Mouse (Mus musculus) T-helper 17 cell (primary cell): ENCODE data around the gene Pdhx.

ENCODE experiments used
- in situ Hi-C, 2 experiments: fragments of 300-600 bp; cut with MboI, MseI; formaldehyde crosslinking; loops; 1 replicate in 1 of 2; 2 replicates in 1 of 2; pipeline ENCODE4 v1.15.1; 2025; ENCODE audit warnings: high pct_unique_total_duplicates in 2 of 2

The Pdhx gene

DNA sequence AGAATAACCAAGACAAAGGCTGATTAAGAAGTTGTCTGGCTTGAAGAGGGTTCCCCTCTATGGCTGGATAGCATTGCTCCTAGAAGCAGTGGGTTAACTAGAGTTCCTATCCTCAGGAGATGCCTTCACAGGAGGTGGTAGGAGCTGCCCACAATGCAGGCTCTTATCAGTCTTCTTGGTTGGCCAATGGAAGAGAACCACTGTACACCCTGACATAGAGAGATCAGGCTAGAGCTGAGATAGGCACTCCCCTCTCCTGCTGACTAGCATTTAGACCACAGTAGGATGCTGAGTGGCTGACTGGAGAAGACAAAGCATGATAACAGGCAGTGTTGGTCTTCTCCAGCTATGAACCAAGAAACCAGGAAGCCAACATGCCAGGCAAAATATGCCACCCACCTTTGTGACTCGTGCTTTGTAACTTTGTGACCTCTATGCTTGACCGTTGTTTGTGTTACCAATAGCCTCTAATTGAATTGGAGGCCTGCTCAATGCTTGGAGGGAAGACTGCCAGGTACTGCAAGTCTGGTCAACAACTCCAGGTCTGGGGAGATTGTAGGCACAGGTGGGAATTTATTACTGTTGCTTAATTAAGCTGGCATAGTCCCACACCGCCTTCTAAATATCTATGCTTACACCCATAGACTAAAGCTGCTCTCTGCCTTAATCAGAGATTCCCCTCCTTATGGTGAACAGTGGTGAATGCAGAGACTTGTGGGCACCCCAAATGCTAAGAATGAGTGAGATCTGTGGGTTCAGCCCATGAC, 79.3 kb downstream of the Pdhx start:
- in situ Hi-C loops = loop anchor here in 1 of 2 experiments (25.0 kb wide), 1 partner anchor 1868 kb away; the partner anchor contains the start of gene Ccdc73

- in situ Hi-C loops = loop anchor here in 1 of 2 experiments (25.0 kb wide), 1 partner anchor 1870 kb away; the partner anchor contains the start of gene Ccdc73
Observed at GRCm38 (mm10) chr2:102992405-102992804, 80.9 kb downstream of the Pdhx start.

DNA sequence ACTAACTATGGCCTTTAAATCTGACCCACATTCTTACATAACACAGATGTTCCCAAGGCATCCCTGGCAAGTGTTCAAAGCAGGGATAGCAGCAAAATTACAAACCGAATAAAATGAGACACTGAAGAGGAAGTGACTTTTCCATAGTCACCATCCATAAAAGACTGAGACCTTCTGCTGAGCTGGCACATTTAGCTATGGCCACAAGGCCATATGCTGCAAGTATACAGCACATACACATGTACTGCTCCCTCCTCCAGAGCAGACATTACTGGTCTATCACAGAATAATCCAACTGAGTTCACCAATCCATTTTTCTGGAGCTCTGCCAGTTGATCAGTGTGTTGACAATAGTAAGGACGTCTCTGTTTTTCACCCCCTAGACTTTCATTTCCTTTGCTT, 83.0 kb downstream of the Pdhx start:
- in situ Hi-C loops = loop anchor here in 1 of 2 experiments (25.0 kb wide), 1 partner anchor 1872 kb away; the partner anchor contains the start of gene Ccdc73

GRCm38 (mm10) chr2:102989446-102989845, 83.9 kb downstream of the Pdhx start:
- in situ Hi-C loops = loop anchor here in 1 of 2 experiments (25.0 kb wide), 1 partner anchor 1873 kb away; the partner anchor contains the start of gene Ccdc73

- in situ Hi-C loops = loop anchor here in 1 of 2 experiments (25.0 kb wide), 1 partner anchor 1875 kb away; the partner anchor contains the start of gene Ccdc73
Observed at GRCm38 (mm10) chr2:102987708-102988010, 85.7 kb downstream of the Pdhx start.

DNA sequence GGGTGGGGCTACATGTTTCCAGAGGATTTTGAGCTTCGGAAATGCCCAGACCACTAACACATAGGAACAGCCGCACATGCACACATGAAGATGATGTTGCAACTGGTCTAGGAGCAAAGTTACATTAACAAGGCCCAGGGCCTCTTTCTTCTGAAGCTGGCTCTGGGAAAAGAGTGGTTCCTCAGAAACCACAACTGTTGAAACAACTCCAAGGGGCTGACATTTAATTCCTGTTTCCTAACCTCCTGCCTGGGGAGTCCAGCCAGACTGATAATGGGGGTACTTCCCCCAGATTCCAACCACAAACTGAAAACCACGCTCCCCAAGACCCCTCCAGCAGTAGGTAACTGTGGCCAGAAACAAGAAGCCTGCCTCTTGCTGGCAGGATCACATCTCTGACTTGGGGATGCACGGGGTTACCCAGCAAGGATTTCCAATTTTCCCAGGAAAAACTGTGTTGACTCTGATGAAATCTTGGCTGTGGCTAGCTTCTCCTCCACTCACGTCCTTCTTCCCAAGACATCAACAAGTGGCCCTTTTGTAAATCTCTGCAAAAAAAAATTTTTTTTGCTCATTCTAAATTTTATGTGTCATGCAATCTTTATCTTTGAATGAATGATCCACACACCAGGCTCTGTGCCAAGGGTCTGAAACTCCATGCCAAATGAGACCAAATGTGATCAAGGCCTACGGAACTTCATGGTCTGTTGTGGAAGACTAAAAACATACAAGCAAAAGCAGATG, 86.2 kb downstream of the Pdhx start:
- in situ Hi-C loops = loop anchor here in 1 of 2 experiments (25.0 kb wide), 1 partner anchor 1875 kb away; the partner anchor contains the start of gene Ccdc73

DNA sequence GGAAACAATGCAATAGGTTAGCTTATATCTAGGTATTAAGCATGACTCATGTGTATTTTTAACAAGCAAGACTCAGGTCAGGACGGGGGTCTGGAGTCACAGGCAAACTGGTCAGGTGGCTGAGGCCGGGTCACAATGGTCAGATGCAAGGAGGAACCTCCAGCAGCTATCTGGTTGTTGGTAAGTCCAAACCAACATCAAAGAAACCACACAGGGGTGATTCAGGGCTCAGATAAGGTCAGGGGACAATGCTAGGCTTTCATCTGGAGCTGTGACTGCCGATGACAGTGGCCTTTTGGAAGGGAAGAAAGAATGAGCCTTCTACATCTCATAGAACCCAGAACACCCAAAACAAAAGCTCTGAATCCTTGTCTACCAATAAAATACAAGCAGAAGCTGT, 86.9 kb downstream of the Pdhx start:
- in situ Hi-C loops = loop anchor here in 1 of 2 experiments (25.0 kb wide), 1 partner anchor 1876 kb away; the partner anchor contains the start of gene Ccdc73

DNA sequence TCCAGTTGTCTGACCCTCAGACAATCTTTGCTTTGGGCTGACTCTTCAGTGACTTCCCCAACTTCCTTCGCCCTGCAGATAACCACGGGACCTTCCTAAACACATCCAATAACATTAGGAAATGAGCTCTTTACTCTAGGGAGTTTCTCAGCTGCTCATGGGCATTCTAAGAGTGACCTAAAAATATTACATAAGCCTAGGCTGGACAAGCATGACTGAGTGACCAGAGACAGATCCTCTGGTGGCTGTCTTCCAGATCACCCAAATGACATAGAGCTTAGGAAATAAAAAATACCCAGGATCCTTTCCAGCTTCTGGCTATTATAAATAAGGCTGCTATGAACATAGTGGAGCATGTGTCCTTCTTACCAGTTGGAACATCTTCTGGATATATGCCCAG, 90.5 kb downstream of the Pdhx start:
- in situ Hi-C loops = loop anchor here in 1 of 2 experiments (25.0 kb wide), 1 partner anchor 1879 kb away; the partner anchor contains the start of gene Ccdc73

DNA sequence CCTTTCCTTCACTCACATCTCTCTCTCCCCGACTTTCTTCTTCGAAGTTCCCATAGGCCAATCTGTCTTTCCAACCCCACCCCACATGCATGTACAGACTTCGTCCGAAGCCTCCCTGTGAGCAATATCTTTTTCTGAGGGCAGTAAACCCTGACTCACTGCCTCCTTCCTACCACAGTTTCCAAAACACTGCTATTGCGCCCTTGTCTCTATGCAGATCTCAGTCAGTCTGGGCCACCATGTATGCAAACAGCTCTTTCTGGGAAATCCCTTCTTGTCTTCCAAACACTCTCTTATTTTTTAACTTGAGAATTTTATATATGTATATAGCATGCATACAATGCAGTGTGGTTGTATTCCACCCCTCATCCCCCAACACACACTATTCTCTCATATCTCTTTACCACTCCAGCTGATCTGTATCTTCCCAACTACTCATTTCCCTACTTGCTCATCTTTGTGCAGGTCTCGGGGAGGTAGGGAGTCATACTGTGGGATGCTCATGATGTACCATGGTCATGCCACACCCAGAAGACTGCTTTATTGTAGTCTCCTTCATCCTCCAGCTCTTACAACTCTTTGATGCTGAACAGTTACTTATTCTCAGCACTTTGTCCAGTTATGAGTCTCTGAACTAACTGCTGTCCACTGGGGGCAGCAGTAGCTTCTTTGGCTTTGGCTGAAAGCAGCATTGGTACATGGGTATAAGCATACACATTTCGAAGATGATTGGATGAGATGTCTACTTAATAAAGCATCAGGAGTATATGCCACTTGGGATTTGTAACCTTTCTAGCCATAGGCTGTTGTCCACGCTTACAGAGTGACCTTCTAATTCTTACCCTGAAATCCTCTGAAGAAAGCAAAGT, 91.6 kb downstream of the Pdhx start:
- in situ Hi-C loops = loop anchor here in 1 of 2 experiments (25.0 kb wide), 1 partner anchor 1881 kb away; the partner anchor contains the start of gene Ccdc73

- in situ Hi-C loops = loop anchor here in 1 of 2 experiments (25.0 kb wide), 1 partner anchor 1881 kb away; the partner anchor contains the start of gene Ccdc73
Observed at GRCm38 (mm10) chr2:102980870-102981269, 92.4 kb downstream of the Pdhx start.

GRCm38 (mm10) chr2:102979519-102979918, 93.8 kb downstream of the Pdhx start:
- in situ Hi-C loops = loop anchor here in 1 of 2 experiments (25.0 kb wide), 1 partner anchor 1883 kb away; the partner anchor contains the start of gene Ccdc73

DNA sequence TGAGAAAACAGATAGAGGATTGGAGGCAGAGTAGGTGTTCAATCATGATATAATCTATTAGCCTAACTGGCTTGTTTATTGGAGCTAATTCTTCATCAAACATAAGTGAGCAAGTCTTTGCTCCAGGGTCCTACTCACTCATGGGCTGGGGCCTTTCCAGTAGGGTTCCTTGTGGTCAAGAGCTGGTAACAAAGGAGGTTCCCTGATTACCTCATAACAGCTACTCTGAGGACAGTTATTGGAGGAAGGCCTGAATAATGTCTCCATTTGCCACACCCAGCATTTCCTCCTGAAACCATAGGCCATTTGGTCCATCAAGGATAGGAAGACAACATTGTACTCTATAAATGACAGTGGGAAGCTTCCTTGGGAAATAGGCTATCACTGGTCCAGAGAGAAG, 94.2 kb downstream of the Pdhx start:
- in situ Hi-C loops = loop anchor here in 1 of 2 experiments (25.0 kb wide), 1 partner anchor 1883 kb away; the partner anchor contains the start of gene Ccdc73

DNA sequence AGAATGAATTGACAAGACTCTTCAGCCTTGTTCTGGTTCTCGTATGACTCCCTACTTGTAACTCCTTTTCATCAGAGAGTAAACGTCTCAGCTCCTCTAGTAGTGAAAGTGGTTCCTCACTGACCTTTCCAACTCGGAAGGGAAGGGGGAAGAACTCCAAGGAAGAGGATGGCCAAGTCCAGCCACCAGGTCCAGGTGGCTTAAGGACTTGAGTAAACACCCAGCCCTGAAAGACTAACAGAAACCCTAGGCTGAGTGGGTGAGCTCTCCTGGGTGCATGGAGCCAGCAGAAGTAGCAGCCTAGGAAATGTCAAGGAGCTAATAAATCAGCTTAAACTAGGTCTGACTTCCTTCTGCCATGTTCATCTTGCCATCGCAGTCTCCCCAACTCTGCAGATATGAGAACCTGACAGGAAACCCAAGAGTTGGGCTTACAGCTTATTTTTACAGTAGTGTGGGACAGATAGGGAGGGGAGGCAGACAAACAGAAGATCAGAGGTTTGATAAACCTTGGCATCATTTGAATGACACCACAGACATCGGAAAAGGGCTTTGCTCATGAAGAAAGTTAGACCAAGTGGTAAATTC, 97.9 kb downstream of the Pdhx start:
- in situ Hi-C loops = loop anchor here in 1 of 2 experiments (25.0 kb wide), 1 partner anchor 1887 kb away; the partner anchor contains the start of gene Ccdc73

DNA sequence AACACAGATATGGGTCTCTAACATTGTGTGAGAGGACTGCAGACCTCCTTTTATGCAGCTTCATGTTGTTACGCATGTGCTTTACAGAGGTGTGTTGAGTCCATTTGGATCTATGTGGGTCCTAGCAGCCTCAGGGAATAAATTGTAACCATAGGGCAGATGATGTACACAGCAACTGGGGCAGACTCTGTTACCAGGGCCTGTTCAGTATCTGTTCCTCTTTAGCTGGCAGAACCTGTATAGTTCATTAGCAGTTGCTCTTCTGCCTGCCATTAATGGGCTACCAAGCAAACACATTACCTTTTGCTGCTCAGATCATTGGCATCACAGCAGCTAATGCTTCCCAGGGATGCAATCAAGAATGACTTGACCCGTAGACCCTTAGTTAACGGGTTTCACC, 100.2 kb downstream of the Pdhx start:
- in situ Hi-C loops = loop anchor here in 1 of 2 experiments (25.0 kb wide), 1 partner anchor 1211 kb away; no protein-coding TSS in a partner anchor

GRCm38 (mm10) chr2:102972575-102972974, 100.7 kb downstream of the Pdhx start:
- in situ Hi-C loops = loop anchor here in 1 of 2 experiments (25.0 kb wide), 1 partner anchor 1210 kb away; no protein-coding TSS in a partner anchor

DNA sequence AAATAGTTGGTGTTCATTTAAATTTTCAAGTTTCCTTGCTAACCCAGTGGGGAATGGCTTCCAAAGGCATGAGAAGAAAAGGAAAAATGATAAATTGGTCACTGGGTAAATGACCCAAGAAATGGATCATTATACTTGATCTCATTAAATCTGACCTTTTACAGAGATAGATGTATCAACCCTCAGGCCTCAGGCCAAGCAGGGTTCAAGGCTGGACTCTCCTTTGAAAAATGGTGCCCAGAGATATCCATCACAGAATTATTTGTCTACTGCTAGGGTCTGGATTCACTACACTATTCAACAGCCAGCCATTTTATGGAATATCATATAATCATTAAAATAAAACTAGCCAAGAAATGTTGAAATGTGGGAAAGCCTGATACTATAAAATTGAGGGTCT, 101.4 kb downstream of the Pdhx start:
- in situ Hi-C loops = loop anchor here in 1 of 2 experiments (25.0 kb wide), 1 partner anchor 1210 kb away; no protein-coding TSS in a partner anchor
